Mouse (Mus musculus): Measurements from ENCODE around the gene Olfr58. TPM values are rescaled to one million over a fixed set of nuclear protein-coding genes. Genes with fewer than 3 reads are reported as not detected.
"Not testable (repeated sequence)": the region's sequence is repeated elsewhere in the genome, so short reads cannot be mapped to it uniquely, and the experiment has no call there.

Gene Olfr58
- not detected in 2 replicates for polyA plus RNA-seq (2011; ENCODE audit: insufficient read depth, insufficient read length, low read depth, missing spikeins)

GRCm38 (mm10) chr9:19779983-19780382 lies at the start of gene Olfr58:
Olfr58 (plus strand) TSS chr9:19780283.
- no peaks in the 10 kb centered on the region for H3K4me1 ChIP-seq (ENCODE audit: control insufficient read depth, insufficient read depth, low read length)
- H3K27me3 ChIP-seq (ENCODE audit: control insufficient read depth, insufficient read depth, low read length, poor library complexity, severe bottlenecking) = no peaks in the 10 kb centered on the region
- no peaks in the 10 kb centered on the region for H3K9me3 ChIP-seq (replicated peaks; ENCODE audit: control insufficient read depth, insufficient read depth, low read length, poor library complexity, severe bottlenecking)
- H3K36me3 ChIP-seq (ENCODE audit: control insufficient read depth, insufficient read depth, low read length, poor library complexity, severe bottlenecking) = no peaks in the 10 kb centered on the region
- no peak within 1 kb of the TSS for H3K4me3 ChIP-seq (ENCODE audit: low read depth, low read length)
- H3K27ac ChIP-seq (ENCODE audit: insufficient read depth, low read length) = no peak within 1 kb of the TSS
- no peak within 1 kb of the TSS for H3K9ac ChIP-seq (ENCODE audit: low read depth, poor library complexity, severe bottlenecking)
- TF ChIP-seq POLR2A (IDR thresholded peaks at IDR 0.05; ENCODE audit: insufficient read depth, low read length) (no peak), EP300 (IDR thresholded peaks at IDR 0.05; ENCODE audit: insufficient read depth, low read depth, low read length) (no peak), CTCF (IDR thresholded peaks at IDR 0.05; ENCODE audit: low read depth, low read length) (no peak)

GRCm38 (mm10) chr9:19769136-19769535 lies 10.9 kb upstream of the Olfr58 start:
- no peak overlapping the region for H3K9ac ChIP-seq (ENCODE audit: low read depth, poor library complexity, severe bottlenecking)

GRCm38 (mm10) chr9:19769701-19770100 lies 10.4 kb upstream of the Olfr58 start:
- no peak for TF ChIP-seq POLR2A (IDR thresholded peaks at IDR 0.05; ENCODE audit: insufficient read depth, low read length)
- TF ChIP-seq CTCF (IDR thresholded peaks at IDR 0.05; ENCODE audit: low read depth, low read length) = no peak
- no peak for TF ChIP-seq EP300 (IDR thresholded peaks at IDR 0.05; ENCODE audit: insufficient read depth, low read depth, low read length)
- H3K4me3 ChIP-seq (ENCODE audit: low read depth, low read length) = no peak overlapping the region
- no peak overlapping the region for H3K9ac ChIP-seq (ENCODE audit: low read depth, poor library complexity, severe bottlenecking)
- no peaks in the 10 kb centered on the region for H3K36me3 ChIP-seq (ENCODE audit: control insufficient read depth, insufficient read depth, low read length, poor library complexity, severe bottlenecking)
- no peaks in the 10 kb centered on the region for H3K4me1 ChIP-seq (ENCODE audit: control insufficient read depth, insufficient read depth, low read length)
- no peak overlapping the region for H3K27ac ChIP-seq (ENCODE audit: insufficient read depth, low read length)
- H3K9me3 ChIP-seq (replicated peaks; ENCODE audit: control insufficient read depth, insufficient read depth, low read length, poor library complexity, severe bottlenecking) = peaks cover 58% of the 10 kb centered on the region
- no peaks in the 10 kb centered on the region for H3K27me3 ChIP-seq (ENCODE audit: control insufficient read depth, insufficient read depth, low read length, poor library complexity, severe bottlenecking)

More at GRCm38 (mm10) chr9:19769136-19769535, 10.9 kb upstream of the Olfr58 start:
- H3K27ac ChIP-seq (ENCODE audit: insufficient read depth, low read length) = no peak overlapping the region
- no peak overlapping the region for H3K4me3 ChIP-seq (ENCODE audit: low read depth, low read length)
- no peaks in the 10 kb centered on the region for H3K27me3 ChIP-seq (ENCODE audit: control insufficient read depth, insufficient read depth, low read length, poor library complexity, severe bottlenecking)
- peaks cover 61% of the 10 kb centered on the region for H3K9me3 ChIP-seq (replicated peaks; ENCODE audit: control insufficient read depth, insufficient read depth, low read length, poor library complexity, severe bottlenecking)
- TF ChIP-seq CTCF (IDR thresholded peaks at IDR 0.05; ENCODE audit: low read depth, low read length) (no peak), POLR2A (IDR thresholded peaks at IDR 0.05; ENCODE audit: insufficient read depth, low read length) (no peak), EP300 (IDR thresholded peaks at IDR 0.05; ENCODE audit: insufficient read depth, low read depth, low read length) (no peak)
- no peaks in the 10 kb centered on the region for H3K36me3 ChIP-seq (ENCODE audit: control insufficient read depth, insufficient read depth, low read length, poor library complexity, severe bottlenecking)
- H3K4me1 ChIP-seq (ENCODE audit: control insufficient read depth, insufficient read depth, low read length) = no peaks in the 10 kb centered on the region

GRCm38 (mm10) chr9:19803000-19803399 lies 22.9 kb downstream of the Olfr58 start:
- Histone ChIP-seq H3K4me1 (ENCODE audit: control insufficient read depth, insufficient read depth, low read length) (no peaks in the 10 kb centered on the region), H3K27ac (ENCODE audit: insufficient read depth, low read length) (no peak overlapping the region), H3K9me3 (replicated peaks; ENCODE audit: control insufficient read depth, insufficient read depth, low read length, poor library complexity, severe bottlenecking) (0 out of 2 replicates have a peak, but pooled peaks cover 3% of the 10 kb centered on the region), H3K27me3 (ENCODE audit: control insufficient read depth, insufficient read depth, low read length, poor library complexity, severe bottlenecking) (no peaks in the 10 kb centered on the region), H3K4me3 (ENCODE audit: low read depth, low read length) (no peak overlapping the region), H3K9ac (ENCODE audit: low read depth, poor library complexity, severe bottlenecking) (no peak overlapping the region), H3K36me3 (ENCODE audit: control insufficient read depth, insufficient read depth, low read length, poor library complexity, severe bottlenecking) (no peaks in the 10 kb centered on the region)
- no peak for TF ChIP-seq EP300 (IDR thresholded peaks at IDR 0.05; ENCODE audit: insufficient read depth, low read depth, low read length)
- TF ChIP-seq CTCF (IDR thresholded peaks at IDR 0.05; ENCODE audit: low read depth, low read length) = no peak
- TF ChIP-seq POLR2A (IDR thresholded peaks at IDR 0.05; ENCODE audit: insufficient read depth, low read length) = no peak

GRCm38 (mm10) chr9:19804606-19805005 lies 24.5 kb downstream of the Olfr58 start, which contains the start of gene Olfr859:
Olfr859 (plus strand) TSS chr9:19804906.
- not testable (repeated sequence) for H3K4me1 ChIP-seq (ENCODE audit: control insufficient read depth, insufficient read depth, low read length); H3K27ac ChIP-seq (ENCODE audit: insufficient read depth, low read length); H3K36me3 ChIP-seq (ENCODE audit: control insufficient read depth, insufficient read depth, low read length, poor library complexity, severe bottlenecking); H3K4me3 ChIP-seq (ENCODE audit: low read depth, low read length); H3K27me3 ChIP-seq (ENCODE audit: control insufficient read depth, insufficient read depth, low read length, poor library complexity, severe bottlenecking); H3K9ac ChIP-seq (ENCODE audit: low read depth, poor library complexity, severe bottlenecking); H3K9me3 ChIP-seq (replicated peaks; ENCODE audit: control insufficient read depth, insufficient read depth, low read length, poor library complexity, severe bottlenecking)

Other genes starting within 250 kb of the Olfr58 start
- gene Olfr853, start 239.2 kb upstream of the Olfr58 start, polyA plus RNA-seq (2011; ENCODE audit: insufficient read depth, insufficient read length, low read depth, missing spikeins) = not detected in 2 replicates
- gene Olfr854, start 212.9 kb upstream of the Olfr58 start, polyA plus RNA-seq (2011; ENCODE audit: insufficient read depth, insufficient read length, low read depth, missing spikeins) = not detected in 2 replicates
- gene Olfr855, start 197.7 kb upstream of the Olfr58 start, polyA plus RNA-seq (2011; ENCODE audit: insufficient read depth, insufficient read length, low read depth, missing spikeins) = not detected in 2 replicates
- gene Zfp317, start 158.2 kb upstream of the Olfr58 start, polyA plus RNA-seq (2011; ENCODE audit: insufficient read depth, insufficient read length, low read depth, missing spikeins) = 32.9 and 34.6 TPM in 2 replicates
- gene Olfr857, start 70.8 kb upstream of the Olfr58 start, polyA plus RNA-seq (2011; ENCODE audit: insufficient read depth, insufficient read length, low read depth, missing spikeins) = not detected in 2 replicates
- gene Olfr859, start 24.6 kb downstream of the Olfr58 start, polyA plus RNA-seq (2011; ENCODE audit: insufficient read depth, insufficient read length, low read depth, missing spikeins) = 0.06 and 0.17 TPM in 2 replicates
- gene Olfr860, start 69.5 kb downstream of the Olfr58 start, polyA plus RNA-seq (2011; ENCODE audit: insufficient read depth, insufficient read length, low read depth, missing spikeins) = not detected in 2 replicates
- not detected in 2 replicates for gene Olfr862, start 107.7 kb downstream of the Olfr58 start, polyA plus RNA-seq (2011; ENCODE audit: insufficient read depth, insufficient read length, low read depth, missing spikeins)
- not detected in 2 replicates for gene Olfr77, start 136.6 kb downstream of the Olfr58 start, polyA plus RNA-seq (2011; ENCODE audit: insufficient read depth, insufficient read length, low read depth, missing spikeins)
- gene Olfr866, start 247.8 kb downstream of the Olfr58 start, polyA plus RNA-seq (2011; ENCODE audit: insufficient read depth, insufficient read length, low read depth, missing spikeins) = not detected in 2 replicates

All from ES-Bruce4 (cell line).